Mouse (Mus musculus) right cerebral cortex, postnatal 14 days (tissue): Measurements from ENCODE around the gene Nell2.
"Not testable (repeated sequence)": the region's sequence is repeated elsewhere in the genome, so short reads cannot be mapped to it uniquely, and the experiment has no call there.

Experiments used
- DNase-seq: peaks from one replicate; pipeline ENCODE4 v3.0.0; 2022

Nell2 gene

DNA sequence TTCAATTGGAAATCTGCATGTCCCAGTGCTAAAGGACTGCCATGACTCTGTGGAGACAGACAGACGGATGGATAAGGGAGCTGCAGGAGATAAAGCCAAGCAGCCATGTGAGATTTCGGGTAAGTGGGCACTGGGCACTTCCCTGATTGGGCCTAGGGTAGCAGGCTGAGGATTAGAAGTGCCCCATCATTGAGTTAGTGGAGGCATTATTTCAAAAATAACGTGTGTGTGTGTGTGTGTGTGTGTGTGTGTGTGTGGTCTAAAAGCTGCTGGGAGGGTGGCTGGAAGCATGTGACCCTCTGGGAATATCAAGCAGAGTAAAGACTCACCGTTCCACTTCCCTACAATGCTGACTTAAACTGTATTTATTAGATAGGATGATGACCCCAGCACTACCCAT is 195.1 kb downstream of the Nell2 start:
- no peak for DNase-seq

- DNase-seq: no peak
Observed at GRCm38 (mm10) chr15:95330926-95331325, 197.4 kb downstream of the Nell2 start.

DNA sequence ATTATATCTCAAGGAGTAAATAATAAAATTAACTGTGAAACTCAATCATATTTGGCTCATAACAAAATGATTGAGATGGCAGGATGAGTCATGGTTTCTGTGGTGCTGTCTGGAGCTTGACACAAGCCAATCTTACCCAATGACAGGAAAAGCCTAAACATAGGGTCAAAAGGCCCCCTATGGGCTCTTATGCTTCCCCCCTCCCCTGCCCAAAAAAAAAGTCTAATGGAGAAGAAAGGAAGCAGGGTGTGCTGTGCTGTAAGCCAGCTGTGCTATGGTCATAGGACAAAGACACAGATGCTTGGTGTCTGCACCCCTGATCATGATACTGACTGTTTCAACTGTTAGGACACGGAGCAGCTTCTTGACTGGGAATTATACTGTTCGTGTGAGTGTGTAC is 205.6 kb downstream of the Nell2 start:
- DNase-seq: no peak

DNA sequence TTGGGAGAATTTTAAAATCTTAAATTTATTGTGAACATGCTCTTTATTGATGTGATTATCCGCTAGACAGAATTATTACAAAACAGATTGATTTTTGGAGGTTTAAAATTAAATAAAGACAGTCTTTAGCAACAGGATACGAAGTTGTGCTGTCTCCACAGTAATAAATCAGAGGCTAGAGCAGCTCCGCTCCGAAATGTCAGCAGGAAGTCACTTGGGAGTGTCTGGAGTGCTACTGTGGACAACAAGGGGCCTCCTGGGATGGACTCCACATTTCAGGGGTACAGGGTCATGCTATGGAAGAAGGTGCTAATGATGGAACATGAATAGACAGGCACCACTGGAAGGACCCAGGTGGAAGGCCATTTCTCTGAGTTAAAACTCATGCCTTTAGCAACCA is 211.7 kb downstream of the Nell2 start:
- DNase-seq: no peak

- DNase-seq: no peak
Observed at GRCm38 (mm10) chr15:95314808-95315145, 213.6 kb downstream of the Nell2 start.

GRCm38 (mm10) chr15:95314121-95314807 is 214.1 kb downstream of the Nell2 start:
- peak; percentile 35 for DNase-seq

- no peak for DNase-seq
Observed at GRCm38 (mm10) chr15:95313286-95313685, 215.1 kb downstream of the Nell2 start.

GRCm38 (mm10) chr15:95304102-95304501 is 224.3 kb downstream of the Nell2 start:
- no peak for DNase-seq

DNA sequence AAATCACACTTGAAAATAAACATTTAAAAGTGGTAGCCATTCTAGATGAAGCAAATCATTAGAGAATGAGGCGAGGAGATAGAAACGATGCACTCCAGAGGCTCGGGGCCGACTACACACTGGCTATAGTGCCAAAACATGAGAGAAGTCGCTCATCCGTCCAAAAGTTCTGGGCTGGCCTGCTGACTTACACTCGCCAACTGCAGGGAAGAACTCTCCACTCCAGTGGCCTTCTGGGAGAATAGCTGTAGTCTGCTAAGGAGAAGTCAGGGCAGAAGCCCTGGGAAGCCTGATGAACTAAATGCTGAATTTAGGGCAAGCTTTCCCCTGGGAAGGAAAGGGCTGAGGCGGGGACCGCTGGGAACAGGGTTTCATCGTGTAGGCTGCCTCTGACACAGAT is 231.8 kb downstream of the Nell2 start:
- DNase-seq: no peak

DNA sequence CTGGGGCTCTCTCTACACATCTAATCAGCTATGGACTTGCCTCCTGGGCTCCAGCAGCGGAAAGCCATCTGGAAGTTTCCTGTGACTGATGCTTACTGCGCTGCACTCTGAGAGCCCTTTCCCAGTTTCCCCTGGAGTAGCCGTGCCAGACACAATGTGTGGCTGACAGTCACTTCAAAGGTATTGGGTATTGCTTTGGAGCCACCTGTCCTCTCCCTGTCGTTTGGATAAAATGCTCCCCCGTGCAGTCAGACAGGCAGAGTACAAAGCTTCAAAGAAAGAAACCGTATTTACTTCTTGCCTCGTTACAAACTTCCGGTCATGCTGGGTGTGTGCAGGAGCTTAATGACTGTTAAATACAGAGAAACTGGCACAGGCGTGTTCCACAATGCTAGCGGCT is 239.3 kb downstream of the Nell2 start:
- no peak for DNase-seq

DNA sequence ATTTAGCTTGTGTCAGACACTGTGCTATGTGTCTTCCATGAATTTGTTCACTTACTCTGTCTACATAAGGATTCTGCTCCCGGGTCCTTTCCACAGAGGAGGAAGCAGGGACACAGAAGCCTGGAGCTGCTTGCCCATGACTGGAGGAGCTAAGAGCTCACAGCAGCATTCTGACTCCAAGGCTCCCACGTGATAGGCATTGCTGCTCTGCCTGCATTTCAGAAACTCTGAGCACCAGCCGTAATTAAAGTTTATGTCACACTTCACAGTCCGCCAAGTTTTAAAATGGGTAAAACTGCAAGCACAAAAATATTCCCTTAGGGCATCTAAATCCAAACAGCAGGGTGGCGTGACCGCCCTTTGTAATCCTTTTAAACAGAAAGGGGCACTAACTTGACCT is 243.2 kb downstream of the Nell2 start:
- DNase-seq: no peak

- no peak for DNase-seq
Observed at GRCm38 (mm10) chr15:95280986-95281385, 247.4 kb downstream of the Nell2 start.

- no peak for DNase-seq
Observed at GRCm38 (mm10) chr15:95278001-95278400, 250.4 kb downstream of the Nell2 start.

DNA sequence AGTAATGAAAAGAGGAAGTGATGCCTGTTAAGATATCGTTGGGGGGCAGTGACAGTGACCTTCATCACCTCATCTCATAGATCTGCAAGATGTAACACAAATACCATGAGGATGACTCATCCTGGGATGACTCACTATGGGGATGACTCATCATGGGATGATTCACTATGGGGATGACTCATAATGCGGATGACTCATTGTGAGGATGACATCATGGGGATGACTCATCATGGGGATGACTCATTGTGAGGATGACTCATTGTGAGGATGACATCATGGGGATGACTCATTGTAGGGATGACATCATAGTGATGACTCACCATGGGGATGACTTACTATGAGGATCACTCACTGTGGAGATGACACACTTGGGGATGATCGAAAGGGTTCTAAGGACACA is 251.8 kb downstream of the Nell2 start:
- DNase-seq: no peak

GRCm38 (mm10) chr15:95275553-95275952 is 252.8 kb downstream of the Nell2 start:
- no peak for DNase-seq

DNA sequence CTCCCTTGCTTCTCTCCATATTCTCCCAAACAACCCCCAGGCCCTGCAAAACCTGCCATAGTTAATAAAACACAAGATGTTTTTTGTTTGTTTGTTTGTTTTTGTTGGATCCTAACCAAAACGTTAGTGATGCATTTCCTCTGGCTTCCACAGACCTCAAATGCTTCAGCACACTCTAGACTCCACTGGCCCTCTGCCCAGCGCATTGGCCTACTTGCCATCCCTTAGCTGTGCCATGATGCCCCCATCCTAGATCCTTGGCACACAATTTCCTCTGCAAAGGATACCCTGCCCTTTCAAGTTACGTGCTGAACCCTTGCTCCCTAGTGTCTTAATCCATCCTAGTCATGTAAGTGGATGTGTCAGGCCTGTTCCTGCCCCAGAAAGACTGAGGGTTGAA is 255.1 kb downstream of the Nell2 start:
- no peak for DNase-seq

GRCm38 (mm10) chr15:95272167-95272566 is 256.2 kb downstream of the Nell2 start:
- no peak for DNase-seq

DNA sequence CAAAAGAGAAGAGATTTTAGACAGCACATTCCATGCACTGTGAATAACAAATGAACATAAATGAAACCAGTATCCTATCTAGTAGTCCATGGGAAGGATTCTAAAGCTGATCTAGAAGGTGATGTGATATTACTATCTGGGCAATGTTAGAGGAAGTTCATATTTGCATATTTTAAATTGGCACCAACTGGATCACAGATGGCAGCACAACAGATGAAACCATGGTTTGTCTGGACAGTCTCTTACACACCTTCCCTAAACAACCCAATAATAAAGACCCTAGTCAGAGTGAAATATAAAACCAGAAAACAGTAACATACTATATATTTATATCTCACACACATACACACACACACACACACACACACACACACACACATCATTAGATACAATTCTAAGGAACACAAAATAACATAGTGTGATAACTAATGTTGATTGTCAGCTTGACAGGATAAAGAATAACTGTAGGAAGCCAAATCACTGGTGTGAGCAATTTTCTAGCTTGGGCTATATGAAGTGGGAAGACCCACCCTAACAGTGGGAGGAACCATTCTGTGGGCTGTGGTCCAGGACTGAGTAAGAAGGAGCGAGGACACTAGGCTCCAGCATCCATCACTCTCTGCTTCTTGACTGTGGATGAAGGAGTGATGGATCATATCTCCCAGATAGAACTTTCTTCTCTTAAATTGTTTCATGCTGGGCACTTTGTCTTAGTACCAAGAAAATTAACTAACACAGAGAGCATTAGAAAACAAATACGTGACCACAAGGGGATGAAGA is 268.5 kb downstream of the Nell2 start:
- no peak for DNase-seq

DNA sequence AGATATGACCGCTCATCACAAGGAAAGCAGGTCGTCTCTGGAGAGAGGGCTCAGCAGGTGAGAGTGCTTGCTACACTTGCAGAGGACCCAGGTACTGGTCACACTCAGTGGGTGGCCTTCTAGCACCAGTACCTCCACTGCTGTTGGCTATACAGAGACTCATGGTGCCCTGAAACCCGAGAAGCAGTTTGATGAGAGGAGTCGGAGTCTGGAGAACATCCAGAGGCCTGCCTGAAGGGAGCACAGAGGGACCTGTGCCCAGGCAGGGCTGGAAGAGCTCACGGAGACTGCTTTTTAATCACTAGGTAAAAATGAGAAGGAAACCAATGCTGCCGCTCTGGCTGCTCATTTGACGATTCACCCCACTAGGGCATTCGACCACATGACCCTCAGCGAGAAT is 271.2 kb downstream of the Nell2 start:
- DNase-seq: no peak

- no peak for DNase-seq
Observed at GRCm38 (mm10) chr15:95245516-95245915, 282.8 kb downstream of the Nell2 start.

DNA sequence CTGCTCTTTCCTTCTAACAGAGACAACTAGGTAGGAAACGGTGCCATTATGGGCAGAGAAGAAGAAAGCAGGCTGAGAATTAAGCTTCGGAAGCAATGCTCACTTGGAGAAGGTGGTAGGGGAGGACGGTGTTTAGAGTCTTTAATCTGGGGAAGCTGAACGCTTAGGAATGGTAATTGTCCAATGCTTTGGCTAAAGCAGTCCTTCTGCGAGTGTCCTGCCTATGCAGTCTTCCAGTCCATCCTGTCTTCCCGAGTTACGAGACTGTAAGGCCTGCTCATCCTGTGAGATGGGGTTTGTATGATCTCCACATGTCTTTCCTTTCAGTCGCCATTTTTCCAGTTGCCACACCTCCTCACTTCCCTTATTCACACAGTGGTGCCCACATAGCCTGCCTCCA is 284.5 kb downstream of the Nell2 start:
- DNase-seq: no peak

- no peak for DNase-seq
Observed at GRCm38 (mm10) chr15:95241161-95241560, 287.2 kb downstream of the Nell2 start.

DNA sequence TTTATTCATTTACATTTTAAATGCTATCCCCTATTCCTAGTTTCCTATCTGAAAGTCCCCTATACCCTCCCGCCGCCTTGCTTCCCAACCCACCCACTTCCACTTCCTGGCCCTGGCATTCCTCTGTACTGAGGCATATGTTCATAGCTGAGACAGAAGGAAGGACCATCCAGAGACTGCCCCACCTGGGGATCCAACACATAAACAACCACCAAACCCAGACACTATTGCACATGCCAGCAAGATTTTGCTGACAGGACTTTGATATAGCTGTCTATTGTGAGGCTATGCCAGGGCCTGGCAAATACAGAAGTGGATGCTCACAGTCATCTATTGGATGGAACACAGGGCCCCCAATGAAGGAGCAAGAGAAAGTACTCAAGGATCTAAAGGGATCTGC is 291.3 kb downstream of the Nell2 start:
- DNase-seq: not testable (repeated sequence)

GRCm38 (mm10) chr15:95236509-95236908 is 291.9 kb downstream of the Nell2 start:
- no peak for DNase-seq

GRCm38 (mm10) chr15:95231171-95231570 is 297.2 kb downstream of the Nell2 start:
- DNase-seq: no peak
